Mouse (Mus musculus) liver, embryonic 15.5 days (tissue): ENCODE measurements around the gene Atxn3. TPM values are rescaled to one million over a fixed set of nuclear protein-coding genes. Genes with fewer than 3 reads are reported as not detected.

ENCODE experiments used
- ATAC-seq: fragments of 200-750 bp; cut with Nextera tagmentation; 2 replicates; pipeline ENCODE4 v1.8.0; 2017; ENCODE audit warnings: moderate number of reproducible peaks, mild to moderate bottlenecking, moderate library complexity; ENCODE audit not compliant: insufficient read depth
- H3K27ac ChIP-seq: fragments of 300-500 bp; sonication (generic); replicated peaks from 2 replicates; pipeline ENCODE4 v1.5.1; 2015; ENCODE audit warnings: mild to moderate bottlenecking, inconsistent platforms
- H3K27me3 ChIP-seq: fragments of 300-500 bp; sonication (generic); 2 replicates; pipeline ENCODE4 v1.6.1; 2015; ENCODE audit warnings: mild to moderate bottlenecking, inconsistent platforms
- H3K36me3 ChIP-seq: fragments of 300-500 bp; sonication (generic); replicated peaks from 2 replicates; pipeline ENCODE4 v1.6.1; 2015; ENCODE audit warnings: moderate library complexity, mild to moderate bottlenecking, inconsistent platforms
- H3K4me1 ChIP-seq: fragments of 300-500 bp; sonication (generic); replicated peaks from 2 replicates; pipeline ENCODE4 v1.6.1; 2015; ENCODE audit warnings: inconsistent platforms
- H3K4me2 ChIP-seq: fragments of 300-500 bp; sonication (generic); 2 replicates; pipeline ENCODE4 v1.6.1; 2015; ENCODE audit warnings: moderate library complexity, mild to moderate bottlenecking, inconsistent platforms
- H3K4me3 ChIP-seq: fragments of 300-500 bp; sonication (generic); replicated peaks from 2 replicates; pipeline ENCODE4 v1.5.1; 2015; ENCODE audit warnings: mild to moderate bottlenecking, inconsistent platforms
- H3K9ac ChIP-seq: fragments of 300-500 bp; sonication (generic); 2 replicates; pipeline ENCODE4 v1.6.1; 2015; ENCODE audit warnings: moderate library complexity, mild to moderate bottlenecking, inconsistent platforms
- H3K9me3 ChIP-seq: fragments of 300-500 bp; sonication (generic); replicated peaks from 2 replicates; pipeline ENCODE4 v1.6.1; 2016; ENCODE audit warnings: inconsistent platforms
- WGBS: fragments of 180-500 bp; shearing (Covaris S2); methylation state at CpG from one replicate; pipeline ENCODE4 v1.1.7; 2015; ENCODE audit warnings: mixed read lengths; ENCODE audit not compliant: insufficient replicate concordance; 5-methylcytosine and 5-hydroxymethylcytosine counted together
- polyA plus RNA-seq: library from polyadenylated mRNA; unstranded; fragments of >200 nt; fragmentation: Nextera tagmentation; extraction: Ambion mirVana; gene quantifications from 2 replicates; pipeline ENCODE4 v1.2.1, GENCODE M21; 2015

Gene Atxn3
- polyA plus RNA-seq, result 7.6 and 10.5 TPM in 2 replicates

- peak within 1 kb of the TSS; percentile 87 for H3K9ac ChIP-seq
- peaks cover 22% of the 10 kb centered on the region for H3K4me1 ChIP-seq
- peak; percentile 97 for ATAC-seq
- WGBS, result under 1% methylated on average over 54 of the region's 54 CpGs
- H3K36me3 ChIP-seq, result no peaks in the 10 kb centered on the region
- H3K4me2 ChIP-seq, result peak within 1 kb of the TSS; percentile 80
- H3K9me3 ChIP-seq, result no peaks in the 10 kb centered on the region
- no peaks in the 10 kb centered on the region for H3K27me3 ChIP-seq
- H3K27ac ChIP-seq, result peak within 1 kb of the TSS; percentile 85
- H3K4me3 ChIP-seq, result peak within 1 kb of the TSS; percentile 93
These were observed at the start of gene Atxn3 for GRCm38 (mm10) chr12:101957942-101958544. Gene Atxn3, minus strand, starts transcription at chr12:101958246.

GRCm38 (mm10) chr12:102000785-102001184 is 42.7 kb upstream of the Atxn3 start:
- H3K4me3 ChIP-seq, result no peak overlapping the region
- WGBS, result 79% methylated on average over 11 of the region's 11 CpGs
- H3K27ac ChIP-seq, result no peak overlapping the region
- H3K4me1 ChIP-seq, result no peaks in the 10 kb centered on the region
- ATAC-seq, result no peak
- no peaks in the 10 kb centered on the region for H3K9me3 ChIP-seq
- peaks cover 93% of the 10 kb centered on the region for H3K36me3 ChIP-seq
- no peak overlapping the region for H3K9ac ChIP-seq
- H3K4me2 ChIP-seq, result no peak overlapping the region
- no peaks in the 10 kb centered on the region for H3K27me3 ChIP-seq

GRCm38 (mm10) chr12:101998929-101999328 is 40.9 kb upstream of the Atxn3 start:
- no peaks in the 10 kb centered on the region for H3K4me1 ChIP-seq
- no peak overlapping the region for H3K27ac ChIP-seq
- H3K27me3 ChIP-seq, result no peaks in the 10 kb centered on the region
- WGBS, result 69% methylated on average over 5 of the region's 5 CpGs
- peaks cover 88% of the 10 kb centered on the region for H3K36me3 ChIP-seq
- no peak overlapping the region for H3K9ac ChIP-seq
- H3K4me3 ChIP-seq, result no peak overlapping the region
- no peak for ATAC-seq
- no peaks in the 10 kb centered on the region for H3K9me3 ChIP-seq
- no peak overlapping the region for H3K4me2 ChIP-seq

GRCm38 (mm10) chr12:101994576-101995467 is 36.8 kb upstream of the Atxn3 start:
- ATAC-seq, result no peak
- no peak overlapping the region for H3K4me3 ChIP-seq
- no peak overlapping the region for H3K9ac ChIP-seq
- H3K36me3 ChIP-seq, result peaks cover 86% of the 10 kb centered on the region
- H3K9me3 ChIP-seq, result no peaks in the 10 kb centered on the region
- no peaks in the 10 kb centered on the region for H3K4me1 ChIP-seq
- no peak overlapping the region for H3K4me2 ChIP-seq
- H3K27me3 ChIP-seq, result no peaks in the 10 kb centered on the region
- H3K27ac ChIP-seq, result no peak overlapping the region
- WGBS, result 62% methylated on average over 8 of the region's 8 CpGs

GRCm38 (mm10) chr12:101987659-101988058 is 29.6 kb upstream of the Atxn3 start:
- peaks cover 93% of the 10 kb centered on the region for H3K36me3 ChIP-seq
- H3K27me3 ChIP-seq, result no peaks in the 10 kb centered on the region
- no peaks in the 10 kb centered on the region for H3K9me3 ChIP-seq
- no peak for ATAC-seq
- no peak overlapping the region for H3K9ac ChIP-seq
- H3K4me2 ChIP-seq, result no peak overlapping the region
- no peak overlapping the region for H3K4me3 ChIP-seq
- 76% methylated on average over 6 of the region's 6 CpGs for whole genome bisulfite sequencing
- no peaks in the 10 kb centered on the region for H3K4me1 ChIP-seq
- no peak overlapping the region for H3K27ac ChIP-seq

GRCm38 (mm10) chr12:101985110-101985509 is 27.1 kb upstream of the Atxn3 start:
- WGBS, result 47% methylated on average over 3 of the region's 3 CpGs
- Histone ChIP-seq H3K4me1 (peaks cover 15% of the 10 kb centered on the region), H3K36me3 (peaks cover 78% of the 10 kb centered on the region), H3K4me2 (no peak overlapping the region), H3K9me3 (no peaks in the 10 kb centered on the region), H3K4me3 (no peak overlapping the region), H3K27me3 (no peaks in the 10 kb centered on the region), H3K27ac (no peak overlapping the region), H3K9ac (no peak overlapping the region)
- ATAC-seq, result no peak

GRCm38 (mm10) chr12:101982977-101983376 is 24.9 kb upstream of the Atxn3 start:
- no peak for ATAC-seq
- 87% methylated on average over 9 of the region's 9 CpGs for WGBS
- Histone ChIP-seq H3K36me3 (peaks cover 59% of the 10 kb centered on the region), H3K9me3 (no peaks in the 10 kb centered on the region), H3K9ac (no peak overlapping the region), H3K4me1 (peaks cover 35% of the 10 kb centered on the region), H3K4me3 (no peak overlapping the region), H3K27me3 (no peaks in the 10 kb centered on the region), H3K27ac (no peak overlapping the region), H3K4me2 (no peak overlapping the region)

GRCm38 (mm10) chr12:101981559-101981958 is 23.5 kb upstream of the Atxn3 start:
- ATAC-seq, result no peak
- H3K4me2 ChIP-seq, result no peak overlapping the region
- no peaks in the 10 kb centered on the region for H3K9me3 ChIP-seq
- no peak overlapping the region for H3K9ac ChIP-seq
- peaks cover 49% of the 10 kb centered on the region for H3K4me1 ChIP-seq
- H3K4me3 ChIP-seq, result no peak overlapping the region
- H3K27me3 ChIP-seq, result no peaks in the 10 kb centered on the region
- H3K27ac ChIP-seq, result no peak overlapping the region
- 83% methylated on average over 2 of the region's 2 CpGs for WGBS
- H3K36me3 ChIP-seq, result peaks cover 46% of the 10 kb centered on the region

- Histone ChIP-seq H3K27ac (peak overlapping the region; percentile 80), H3K36me3 (peaks cover 36% of the 10 kb centered on the region), H3K4me3 (no peak overlapping the region), H3K4me2 (peak overlapping the region; percentile 44), H3K27me3 (no peaks in the 10 kb centered on the region), H3K4me1 (peaks cover 50% of the 10 kb centered on the region), H3K9me3 (no peaks in the 10 kb centered on the region), H3K9ac (no peak overlapping the region)
- WGBS, result 15% methylated on average over 5 of the region's 5 CpGs
- no peak for ATAC-seq
These were observed 22.2 kb upstream of the Atxn3 start for GRCm38 (mm10) chr12:101980266-101980665.

- Histone ChIP-seq H3K4me2 (peak overlapping the region; percentile 44), H3K9ac (no peak overlapping the region), H3K4me1 (peaks cover 56% of the 10 kb centered on the region), H3K27ac (peak overlapping the region; percentile 80), H3K4me3 (no peak overlapping the region), H3K36me3 (peaks cover 26% of the 10 kb centered on the region), H3K9me3 (no peaks in the 10 kb centered on the region), H3K27me3 (no peaks in the 10 kb centered on the region)
- no peak for ATAC-seq
- WGBS, result 34% methylated on average over 8 of the region's 8 CpGs
These were observed 21.2 kb upstream of the Atxn3 start for GRCm38 (mm10) chr12:101979213-101979750.

GRCm38 (mm10) chr12:101978588-101978987 is 20.5 kb upstream of the Atxn3 start:
- no peak for ATAC-seq
- Histone ChIP-seq H3K9ac (0 out of 2 replicates have a peak overlapping the region, but pooled peaks have one; percentile 14), H3K36me3 (peaks cover 19% of the 10 kb centered on the region), H3K4me2 (peak overlapping the region; percentile 74), H3K4me1 (peaks cover 62% of the 10 kb centered on the region), H3K9me3 (no peaks in the 10 kb centered on the region), H3K27me3 (no peaks in the 10 kb centered on the region), H3K27ac (peak overlapping the region; percentile 92), H3K4me3 (no peak overlapping the region)
- 79% methylated on average over 1 of the region's 1 CpGs for WGBS
